Mouse (Mus musculus): ENCODE measurements around the gene Klhdc8a.
"Not testable (repeated sequence)": the region's sequence is repeated elsewhere in the genome, so short reads cannot be mapped to it uniquely, and the experiment has no call there.

Klhdc8a gene

DNA sequence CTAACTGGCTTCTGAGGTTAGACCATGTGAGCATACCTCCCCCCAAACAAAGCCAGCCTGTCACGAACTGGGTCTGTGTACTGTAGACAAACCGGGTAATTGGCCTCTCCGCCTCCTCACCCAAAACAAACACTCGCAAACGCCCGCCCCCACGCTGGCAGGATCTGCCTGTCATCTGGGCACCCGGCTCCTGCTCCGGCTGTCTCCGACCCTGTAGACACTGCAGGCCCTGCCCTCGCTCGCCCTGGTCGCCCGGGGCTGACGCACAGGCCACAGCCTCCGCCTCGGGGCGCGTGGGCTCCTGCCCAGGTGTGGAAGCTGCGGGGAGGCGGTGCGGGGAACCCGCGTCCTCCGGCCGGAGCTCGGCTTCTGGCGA, at the start of gene Klhdc8a:
Gene Klhdc8a, plus strand, starts transcription at position 202 of the 376 bp plus-strand sequence.
- peak; percentile 84 for DNase-seq

DNA sequence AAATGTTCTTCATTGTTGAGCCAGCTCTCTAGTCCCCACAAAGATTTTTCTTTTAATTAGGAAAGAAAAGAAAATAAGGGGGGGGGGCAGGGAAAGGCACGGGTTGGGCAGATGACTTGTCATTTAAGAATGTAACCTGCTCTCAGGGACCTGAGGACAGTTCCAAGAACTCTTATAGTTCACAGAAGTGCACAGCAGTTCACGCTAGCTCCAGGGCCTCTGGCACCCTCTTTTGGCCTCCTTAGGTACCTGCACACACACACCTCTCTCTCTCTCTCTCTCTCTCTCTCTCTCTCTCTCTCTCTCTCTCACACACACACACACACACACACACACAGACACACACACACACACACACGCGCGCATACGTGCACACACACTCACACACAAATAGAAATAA, 44.0 kb upstream of the Klhdc8a start:
- no peak for DNase-seq

DNA sequence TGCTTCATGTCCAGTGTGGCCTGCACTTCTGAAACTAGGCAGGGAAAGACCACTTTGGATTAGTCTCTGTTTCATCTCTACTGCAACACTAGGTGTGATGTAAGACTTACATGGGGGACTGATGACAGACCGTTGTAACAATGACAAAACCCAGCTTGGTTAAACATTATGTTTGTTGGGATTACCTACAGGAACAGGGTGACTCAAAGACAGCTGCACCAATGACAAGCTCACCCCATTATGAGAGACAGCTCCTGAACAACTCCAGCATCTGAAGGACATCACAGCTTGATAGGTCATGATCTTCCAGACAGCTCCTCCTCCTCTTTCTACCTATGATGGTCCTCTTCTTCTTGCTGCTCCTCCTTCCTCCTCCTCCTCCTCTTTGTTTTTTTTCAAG, 38.1 kb upstream of the Klhdc8a start:
- DNase-seq, result no peak

DNA sequence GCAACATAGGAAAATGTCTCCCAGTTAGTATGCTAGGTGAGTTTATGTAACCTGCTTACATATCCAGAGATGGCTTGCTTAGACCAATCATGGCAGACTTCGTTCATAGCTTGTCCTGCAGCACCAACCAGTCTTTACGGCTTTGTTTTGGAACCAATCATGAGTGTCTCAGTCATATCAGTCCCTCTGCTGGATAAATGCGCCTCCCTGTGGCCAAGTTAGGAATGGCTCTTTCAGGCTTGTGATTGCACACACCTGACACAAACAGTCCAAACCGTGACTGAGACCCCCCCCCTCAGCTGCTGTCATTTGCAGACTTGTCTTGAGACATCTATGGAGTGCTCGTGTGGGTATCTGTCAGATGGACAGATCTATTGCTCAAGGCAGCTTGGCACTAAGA, 37.4 kb upstream of the Klhdc8a start:
- DNase-seq, result peak; percentile 51

DNA sequence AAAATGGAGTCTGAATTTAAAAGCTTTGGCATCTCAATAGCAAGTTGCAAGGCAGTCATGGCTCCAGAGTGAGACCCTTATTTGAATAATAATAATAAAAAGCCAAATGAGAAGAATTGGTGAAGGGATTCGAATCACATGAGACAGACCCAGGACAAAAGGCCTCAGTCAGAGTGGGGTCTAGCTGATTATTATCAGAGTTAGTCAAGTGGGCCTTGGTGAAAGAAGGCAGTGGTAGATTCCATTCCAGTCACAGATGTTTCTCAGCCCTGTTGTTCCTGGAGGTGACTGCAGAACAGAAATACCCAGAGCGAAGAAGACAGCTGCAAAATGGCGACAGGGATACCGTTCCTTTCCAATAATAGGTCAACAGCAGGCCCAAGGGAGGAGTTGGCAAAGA, 34.8 kb upstream of the Klhdc8a start:
- DNase-seq, result no peak

DNA sequence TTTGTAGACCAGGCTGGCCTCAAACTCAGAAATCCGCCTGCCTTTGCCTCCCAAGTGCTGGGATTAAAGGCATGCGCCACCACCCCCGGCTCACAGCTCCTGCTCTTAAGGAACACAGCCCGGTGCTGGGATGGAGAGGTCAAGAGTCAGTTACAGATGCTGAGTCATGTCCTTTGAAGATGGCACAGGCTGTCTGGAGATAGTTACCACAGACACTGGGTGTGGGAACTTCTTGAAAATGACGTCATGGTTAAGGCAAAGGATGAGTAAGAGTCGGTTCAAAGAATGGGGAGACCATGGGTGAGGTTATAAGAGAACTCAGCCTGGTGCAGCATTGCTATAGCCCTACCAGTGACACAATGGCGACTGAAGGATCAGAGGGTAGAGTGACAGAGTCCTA, 33.8 kb upstream of the Klhdc8a start:
- no peak for DNase-seq

DNA sequence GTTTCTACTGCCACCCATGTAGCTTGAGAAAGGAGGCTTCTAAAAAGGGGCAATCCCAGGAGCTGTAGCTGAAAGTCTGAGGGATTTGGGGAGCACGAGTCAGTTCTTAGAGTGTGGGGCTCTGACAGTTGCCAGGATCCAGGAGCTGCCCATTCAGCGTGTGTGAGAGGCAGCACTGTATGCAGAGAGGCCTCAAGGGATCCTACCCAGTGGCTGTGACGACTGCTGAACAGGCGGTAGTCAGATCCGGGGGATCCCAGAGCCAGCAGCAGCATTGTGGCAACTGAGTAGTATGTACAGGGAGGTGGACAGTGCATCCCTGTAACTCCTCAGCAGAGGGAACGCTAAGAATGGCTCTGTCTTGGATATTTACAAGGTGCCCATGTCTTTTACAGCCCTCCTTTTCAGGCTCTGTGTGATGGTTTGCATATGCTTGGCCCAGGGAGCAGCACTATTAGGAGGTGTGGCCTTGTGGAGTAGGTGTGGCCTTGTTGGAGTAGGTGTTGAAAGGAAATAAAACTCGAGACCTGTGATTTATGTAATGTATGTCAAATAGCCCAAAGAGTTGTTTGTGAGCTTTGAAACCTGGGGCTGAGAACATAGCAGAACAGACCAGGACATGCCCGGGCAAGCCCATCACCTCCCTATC, 33.1 kb upstream of the Klhdc8a start:
- DNase-seq, result no peak

DNA sequence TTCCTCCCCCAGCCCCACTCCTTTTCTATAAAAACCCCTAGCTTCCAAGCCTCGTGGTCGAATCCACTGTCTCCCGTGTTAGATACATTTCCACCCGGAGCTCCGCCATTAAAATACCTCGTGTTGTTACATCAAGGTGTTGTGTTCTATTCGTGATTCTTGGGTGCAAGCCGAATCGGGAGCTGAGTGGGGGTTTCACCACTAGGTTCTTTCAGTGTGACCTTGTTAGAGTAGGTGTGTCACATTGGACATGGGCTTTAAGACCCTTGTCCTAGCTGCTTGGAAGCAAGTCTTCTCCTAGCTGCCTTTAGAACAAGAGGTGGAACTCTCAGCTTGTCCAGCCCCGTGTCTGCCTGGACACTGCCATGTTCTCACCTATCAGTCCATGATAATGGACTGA, 32.5 kb upstream of the Klhdc8a start:
- DNase-seq, result no peak

DNA sequence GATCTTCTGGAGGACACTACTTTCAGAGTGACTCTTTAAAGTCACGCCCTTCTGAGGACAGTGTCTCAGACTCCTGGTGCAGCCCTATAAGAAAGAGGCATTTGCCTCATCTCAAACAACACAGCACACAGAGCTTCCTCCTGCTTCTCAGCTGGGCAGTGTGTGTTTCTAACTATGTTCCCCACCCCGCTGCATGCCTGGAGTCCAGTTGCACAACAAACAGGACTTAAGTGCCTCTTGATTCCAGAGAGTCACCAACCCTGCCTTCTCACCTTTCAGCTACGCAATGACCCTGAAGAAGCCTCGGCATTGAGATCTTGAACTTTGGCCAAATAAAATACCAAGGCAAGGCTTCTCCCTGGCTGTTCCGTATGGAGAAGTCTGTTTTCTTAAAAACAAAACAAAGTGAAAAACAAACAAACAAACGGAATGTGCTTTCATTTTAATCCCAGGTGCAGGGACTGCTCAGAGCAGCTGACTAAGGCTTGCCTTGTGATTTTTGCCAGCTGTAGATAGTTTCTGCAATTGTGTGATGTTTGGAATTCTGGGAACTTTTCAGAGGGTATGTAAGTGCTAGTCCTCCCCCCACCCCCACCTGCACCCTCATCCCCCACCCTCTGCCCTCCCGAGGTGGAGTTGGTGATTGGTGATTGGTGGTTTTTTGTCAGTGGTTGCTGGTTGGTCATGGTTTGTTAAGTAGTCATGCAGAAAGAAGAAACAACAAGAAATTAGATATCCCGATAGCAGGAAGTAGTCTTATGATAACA, 31.5 kb upstream of the Klhdc8a start:
- DNase-seq, result no peak

DNA sequence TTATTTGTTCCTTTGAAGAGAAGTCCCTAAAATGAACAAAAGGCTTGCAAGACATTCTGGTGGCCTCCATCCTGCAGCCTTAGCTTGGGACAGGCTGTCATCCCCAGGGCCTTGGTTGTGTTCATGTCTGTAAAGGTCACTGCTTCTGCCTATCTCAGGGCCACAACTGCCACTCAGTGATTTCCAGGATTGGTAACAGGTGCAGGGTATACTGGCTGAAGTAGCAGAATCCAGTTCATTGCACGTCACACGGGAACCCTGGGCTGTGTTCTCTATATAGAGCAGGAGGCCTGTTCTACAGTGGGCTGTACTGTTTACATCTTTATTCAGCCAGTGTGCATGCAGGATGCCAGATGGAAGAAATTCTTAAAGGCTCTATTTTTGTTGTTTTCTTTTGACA, 30.5 kb upstream of the Klhdc8a start:
- DNase-seq, result no peak

DNA sequence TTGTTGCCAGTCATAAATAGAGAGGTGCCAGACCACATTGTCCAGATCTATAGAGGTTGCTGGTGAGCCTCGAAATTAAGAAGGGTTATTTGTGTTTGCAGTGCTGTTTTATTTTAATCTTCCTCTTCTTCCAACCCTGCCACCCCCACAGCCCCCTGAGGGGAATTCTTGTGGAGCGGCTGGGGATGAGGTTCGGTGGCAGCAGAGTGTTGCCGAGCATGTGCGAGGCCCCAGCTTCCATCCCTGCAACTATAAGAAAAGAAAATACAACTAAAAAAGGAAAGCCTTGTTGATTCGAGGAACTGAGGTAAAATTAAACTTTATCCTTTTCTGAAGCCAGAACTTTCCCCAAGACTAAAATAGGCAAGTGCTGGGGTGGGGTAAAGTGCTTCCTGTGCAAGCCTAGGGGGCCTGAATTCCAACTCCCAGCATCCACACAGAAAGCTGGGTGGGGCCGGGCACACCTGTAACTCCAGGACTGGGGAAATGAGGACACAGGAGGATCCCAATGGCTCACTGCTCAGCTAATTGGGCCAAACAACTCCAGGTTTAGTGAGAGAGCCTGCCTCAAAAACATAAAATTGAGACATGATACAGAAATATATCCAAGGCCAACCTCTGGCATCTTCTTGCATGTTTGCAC, 29.9 kb upstream of the Klhdc8a start:
- no peak for DNase-seq

DNA sequence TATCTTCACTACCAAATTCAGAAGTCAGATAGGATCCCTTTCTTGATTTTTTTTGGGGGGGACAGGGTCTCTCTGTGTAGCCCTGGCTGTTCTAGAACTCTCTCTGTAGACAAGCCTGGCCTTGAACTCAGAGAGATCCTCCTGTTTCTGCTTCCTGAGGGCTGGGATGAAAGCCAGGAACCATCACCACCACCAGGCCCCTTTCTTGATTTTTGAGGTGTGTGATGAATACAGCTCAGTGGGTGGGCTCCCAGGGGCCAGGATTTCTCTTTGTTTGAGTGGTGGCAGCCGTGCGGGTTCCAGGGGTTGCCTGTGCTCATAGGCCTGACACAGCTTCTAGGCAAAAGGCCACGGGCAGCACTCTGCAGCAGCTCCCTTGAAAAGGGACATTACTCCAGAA, 27.2 kb upstream of the Klhdc8a start:
- no peak for DNase-seq

DNA sequence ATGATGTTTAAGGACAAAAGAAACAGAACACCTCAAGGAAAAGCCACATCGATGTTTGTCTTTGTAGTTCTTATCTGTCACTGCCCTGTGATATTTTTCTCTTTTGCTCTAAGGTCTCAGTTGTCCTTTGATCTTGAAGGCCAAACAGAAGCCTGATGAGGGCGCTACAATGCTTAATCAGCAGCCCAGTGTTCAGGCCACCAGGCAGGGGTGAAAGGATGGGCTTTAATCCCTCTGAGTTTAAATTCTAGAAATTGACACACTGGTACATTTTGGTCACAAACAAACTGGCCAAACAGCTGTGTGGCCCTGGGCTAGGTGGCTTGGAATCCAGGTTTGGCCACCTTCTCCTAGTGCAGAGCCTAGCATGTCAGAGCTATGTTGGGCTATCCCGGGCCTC, 21.7 kb upstream of the Klhdc8a start:
- no peak for DNase-seq

DNA sequence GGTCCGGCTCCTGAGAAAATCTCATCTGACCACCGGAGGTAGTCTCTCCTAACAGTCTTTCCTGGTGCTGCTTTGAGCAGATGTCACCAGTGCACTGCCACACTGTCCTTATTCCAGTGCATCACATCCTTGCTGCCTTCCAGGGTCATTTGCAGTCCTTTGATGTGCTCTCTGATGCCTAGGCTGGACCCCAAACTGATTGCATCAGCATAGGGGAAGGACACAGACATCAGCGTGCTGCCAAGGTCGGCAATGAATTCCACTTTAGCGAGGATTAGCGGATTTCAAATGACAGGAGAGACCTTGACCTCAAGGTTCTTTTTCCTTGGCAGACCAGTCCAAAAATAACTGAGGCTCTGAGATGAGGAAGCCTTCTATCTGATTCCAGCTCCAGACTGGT, 21.3 kb upstream of the Klhdc8a start:
- DNase-seq, result no peak

DNA sequence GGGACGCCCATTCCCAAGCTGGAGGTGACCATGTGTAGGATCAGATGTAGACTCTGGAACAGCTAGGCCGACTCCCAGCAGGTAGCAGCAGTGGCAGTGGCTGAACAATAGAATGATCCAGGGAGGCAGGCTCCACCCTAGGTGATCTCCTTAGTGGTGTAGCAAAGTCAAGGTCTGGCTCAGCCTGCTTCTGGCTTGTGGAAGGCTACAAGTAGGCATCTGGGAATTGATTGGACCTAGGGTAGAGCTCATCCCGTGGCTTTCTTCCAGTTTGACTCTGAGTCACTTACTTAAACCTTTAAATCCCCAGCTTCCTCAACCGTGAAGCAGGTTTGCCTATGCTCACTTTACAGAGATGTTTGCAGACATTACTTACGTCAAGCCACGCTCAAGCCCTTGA, 17.8 kb upstream of the Klhdc8a start:
- DNase-seq, result not testable (repeated sequence)

DNA sequence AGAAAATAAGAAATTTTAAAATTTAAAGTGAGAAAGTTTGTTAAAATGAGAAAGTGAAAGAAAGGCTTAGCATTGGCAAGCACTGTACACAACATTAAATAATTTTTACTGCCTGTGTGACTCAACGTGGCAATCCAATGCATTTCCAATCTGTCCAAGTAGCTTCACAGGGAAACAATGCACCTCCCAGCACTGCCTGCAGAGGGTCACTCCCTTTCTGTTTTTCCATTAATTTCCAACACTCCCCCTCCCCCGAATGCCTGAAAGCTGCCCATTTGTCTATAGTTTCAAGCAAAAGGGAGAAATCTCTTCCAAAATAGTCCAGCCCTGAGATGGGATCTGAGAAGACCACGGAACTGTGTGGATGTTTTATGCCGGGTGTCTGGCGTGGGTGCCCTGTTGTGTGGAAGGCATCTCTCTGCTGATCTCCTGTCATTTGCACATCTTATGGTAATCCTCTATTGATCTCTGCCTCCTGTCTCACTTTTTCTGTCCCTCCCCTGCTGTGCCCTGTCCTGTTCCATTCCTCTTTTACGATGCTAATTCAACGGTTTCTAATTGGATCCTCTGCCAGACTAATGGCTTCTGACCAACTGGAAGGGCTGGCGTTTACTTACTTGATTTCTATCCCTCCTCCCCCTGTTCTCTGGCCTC, 16.8 kb upstream of the Klhdc8a start:
- peak; percentile 78 for DNase-seq

DNA sequence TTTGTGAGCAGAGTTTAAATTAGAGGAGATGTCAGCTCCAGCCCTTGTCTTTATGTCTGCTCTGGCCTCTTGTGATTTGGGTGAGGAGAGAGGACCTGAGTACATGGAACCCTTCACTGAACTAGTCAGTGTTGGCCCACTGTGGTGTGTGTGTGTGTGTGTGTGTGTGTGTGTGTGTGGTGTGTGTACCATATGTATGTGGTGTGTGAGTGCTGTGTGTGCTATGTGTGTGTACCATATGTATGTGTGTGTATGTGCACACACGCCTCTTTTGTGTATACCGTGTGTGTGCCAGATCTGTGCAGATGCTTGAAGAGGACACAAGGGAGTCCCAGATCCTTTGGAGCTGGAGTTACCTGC, 16.3 kb upstream of the Klhdc8a start:
- DNase-seq, result no peak

DNA sequence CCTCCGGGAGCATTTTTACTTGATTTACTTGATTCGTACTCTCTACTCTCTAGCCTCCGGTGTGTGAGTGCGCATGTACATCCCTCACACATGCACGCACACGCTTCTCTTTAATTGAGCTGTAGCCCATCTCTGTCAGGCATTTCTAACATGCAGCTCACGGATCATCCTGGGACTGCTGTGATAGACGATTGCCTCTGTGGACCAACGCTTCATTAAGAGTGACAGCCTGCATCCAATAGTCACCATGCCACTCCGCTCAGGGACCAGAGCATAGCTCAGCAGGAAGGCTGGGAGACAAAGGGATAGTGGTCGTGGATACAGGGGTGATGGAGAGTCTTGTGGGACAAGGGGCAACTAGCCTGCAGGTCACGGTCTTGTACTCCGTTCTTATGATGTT, 15.4 kb upstream of the Klhdc8a start:
- peak; percentile 65 for DNase-seq

DNA sequence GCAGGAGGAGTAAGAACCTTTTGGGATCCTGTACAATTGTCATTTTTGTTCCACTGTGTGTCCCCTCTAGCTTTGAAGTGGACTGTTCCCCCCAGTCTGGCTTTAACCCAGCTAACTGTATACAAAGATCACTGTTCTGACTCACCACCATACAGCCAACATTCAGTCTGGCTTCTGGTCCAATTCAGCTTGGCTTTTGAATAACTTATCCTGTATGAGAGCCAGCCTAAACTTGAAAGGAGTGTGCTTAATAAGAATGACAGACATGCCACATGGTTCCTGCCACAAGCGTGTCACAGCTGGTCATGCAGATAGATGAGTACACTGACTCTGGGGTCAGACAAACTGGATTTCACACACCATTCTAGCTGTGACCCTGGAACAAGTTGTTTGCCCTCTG, 11.7 kb upstream of the Klhdc8a start:
- DNase-seq, result no peak

DNA sequence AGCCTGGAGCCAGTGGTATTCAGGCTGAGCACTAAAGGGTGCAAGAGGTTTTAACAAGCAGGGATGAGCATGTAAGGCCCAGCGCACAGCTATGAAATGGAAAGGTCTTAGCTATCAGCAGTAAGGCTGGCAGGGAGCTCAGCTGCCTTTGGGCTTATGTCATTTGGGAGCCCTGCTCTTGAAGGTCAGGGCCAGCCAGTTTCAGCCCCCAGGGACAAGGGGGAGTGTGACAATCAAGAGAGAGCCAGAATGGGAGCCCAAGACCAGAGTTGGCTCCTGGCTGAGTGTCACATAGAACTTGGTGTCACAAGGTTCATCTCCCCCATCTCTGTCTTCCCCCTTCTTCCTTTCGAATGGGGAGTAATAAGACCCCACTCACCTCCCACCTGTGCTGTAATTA, 11.0 kb upstream of the Klhdc8a start:
- DNase-seq, result no peak

DNA sequence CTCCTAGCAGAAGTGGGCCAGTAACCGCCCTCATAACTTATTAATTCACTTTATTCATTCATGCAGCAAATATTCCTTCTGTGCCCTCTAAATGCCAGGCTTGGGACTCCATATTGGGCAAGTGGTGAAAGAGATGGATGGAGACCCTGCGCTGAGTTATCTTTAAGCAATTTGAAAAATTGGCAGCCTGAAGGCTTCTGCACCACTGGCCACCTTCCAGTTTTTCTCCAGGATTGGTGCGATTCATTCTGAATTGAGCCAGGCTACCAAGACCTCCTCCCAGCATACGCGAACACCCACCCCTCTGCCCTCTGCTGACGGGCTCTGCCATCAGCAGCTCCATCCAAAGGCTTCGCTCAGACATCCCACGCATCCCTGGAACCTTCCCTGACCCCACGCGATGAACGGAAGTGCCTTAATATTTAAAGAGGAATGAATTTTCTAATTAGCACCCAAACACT, 10.4 kb upstream of the Klhdc8a start:
- peak; percentile 89 for DNase-seq

DNA sequence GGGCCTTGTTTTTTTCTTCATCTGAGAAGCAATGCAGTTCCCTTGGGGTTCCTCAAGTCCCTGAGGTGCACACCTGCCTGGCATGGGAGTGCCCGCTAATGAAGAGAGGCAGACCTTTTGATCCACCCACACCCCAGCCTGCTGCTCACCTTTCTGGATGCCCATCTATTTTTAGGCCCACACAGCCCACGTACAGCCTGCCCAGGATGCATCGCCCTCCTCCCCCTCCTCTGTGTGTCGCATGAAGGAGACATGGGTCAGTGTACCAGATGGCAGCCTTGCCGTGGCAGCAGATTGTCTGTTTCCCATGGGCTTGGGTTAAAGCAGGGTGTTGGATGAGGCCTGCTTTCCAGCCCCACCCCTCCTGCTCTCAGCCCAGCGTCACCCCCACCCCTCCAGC, 8.5 kb upstream of the Klhdc8a start:
- peak; percentile 87 for DNase-seq

DNA sequence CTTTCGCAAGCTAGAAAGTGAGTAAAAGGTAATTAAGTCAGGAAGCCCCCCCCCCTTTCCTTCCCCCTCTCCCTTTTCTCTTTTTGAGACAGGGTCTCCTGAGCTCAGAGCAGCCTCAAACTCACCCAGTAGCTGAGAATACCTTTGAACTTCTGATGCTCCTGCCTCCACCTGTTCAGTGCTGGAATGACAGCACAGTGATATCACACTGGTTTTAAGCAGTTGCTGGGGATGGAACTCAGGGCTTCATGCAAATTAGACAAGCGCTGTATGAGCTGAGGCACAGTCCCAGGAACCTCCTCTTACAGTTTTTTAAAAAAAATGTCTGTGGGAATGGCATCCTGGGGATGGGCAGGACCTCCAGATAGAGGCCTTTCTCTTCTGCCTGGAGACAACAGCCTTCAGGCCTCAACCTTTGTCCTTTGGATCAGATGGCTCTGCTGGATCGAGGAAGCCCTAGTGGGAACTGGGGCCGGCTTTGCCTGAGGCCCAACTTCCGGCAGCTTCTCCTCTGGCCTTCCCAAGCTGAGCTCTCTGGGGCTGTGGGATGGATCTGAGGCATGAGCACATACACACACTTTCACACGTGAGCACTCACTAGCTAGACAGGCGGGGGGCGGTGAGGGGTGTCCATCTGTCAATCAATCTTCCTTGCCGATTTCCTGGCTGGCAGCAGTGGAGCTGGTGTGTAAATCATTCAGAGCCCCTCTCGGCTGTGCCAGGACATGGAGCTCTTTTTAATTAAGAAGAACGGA, 7.3 kb upstream of the Klhdc8a start:
- peak; percentile 82 for DNase-seq

Data from retina, postnatal 1 day (tissue).